Mouse (Mus musculus): ENCODE data around the gene Six3. TPM values are rescaled to one million over a fixed set of nuclear protein-coding genes. Genes with fewer than 3 reads are reported as not detected.

Six3 gene
- polyA plus RNA-seq (2012; rRNA removed), result not detected in 2 replicates

DNA sequence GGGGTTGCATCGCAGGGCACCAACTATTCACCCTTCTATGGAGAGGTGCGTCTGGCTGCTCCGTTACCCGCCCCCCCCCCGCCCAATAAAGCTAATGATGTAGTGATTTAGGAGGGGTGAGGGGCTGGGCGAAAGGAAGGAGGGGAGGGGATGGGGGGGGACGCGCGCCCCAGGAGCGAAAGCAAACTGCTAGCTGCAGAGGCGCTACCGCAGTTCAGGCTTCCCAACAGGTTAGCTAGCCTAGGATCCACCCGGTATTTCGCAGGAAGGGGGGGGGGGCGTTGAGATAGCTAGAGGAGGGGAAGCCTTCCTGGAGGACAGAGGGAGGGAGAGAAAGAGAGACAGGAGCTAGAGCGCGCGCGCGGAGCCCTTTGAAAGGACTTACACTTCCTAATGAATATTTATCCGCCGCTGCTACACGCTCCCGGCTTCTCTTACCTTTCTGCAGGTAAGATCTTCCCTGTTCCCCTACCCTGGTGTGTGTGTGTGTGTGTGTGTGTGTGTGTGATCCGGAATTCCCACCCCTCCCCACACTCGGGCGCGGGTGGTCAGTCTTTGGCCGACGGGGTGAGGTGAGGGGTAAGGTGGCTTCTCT, at the start of gene Six3:
TSS of gene Six3 (plus strand) at position 343 of the 595 bp plus-strand sequence.
- no peak for DNase-seq (ENCODE audit: low read depth)

DNA sequence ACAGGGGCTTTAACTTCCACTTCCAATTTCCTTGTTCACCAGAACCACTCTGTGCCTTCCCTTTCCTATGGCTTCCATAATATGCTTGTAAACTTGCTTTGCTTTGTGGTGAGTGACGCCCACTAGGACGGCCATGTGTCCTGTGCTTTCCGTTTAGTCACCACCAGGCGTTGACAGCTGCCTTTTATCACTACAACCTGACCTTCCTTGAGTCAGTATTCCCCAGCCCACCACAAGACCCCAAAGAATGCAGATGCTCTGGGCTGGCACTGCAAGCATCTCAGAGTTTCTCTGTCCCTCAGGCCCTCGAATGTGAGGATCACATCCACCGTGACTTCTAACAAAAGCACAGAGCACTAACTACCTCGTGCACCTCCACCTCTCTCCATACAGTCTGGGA, 49.3 kb upstream of the Six3 start:
- DNase-seq (ENCODE audit: low read depth), result no peak

DNA sequence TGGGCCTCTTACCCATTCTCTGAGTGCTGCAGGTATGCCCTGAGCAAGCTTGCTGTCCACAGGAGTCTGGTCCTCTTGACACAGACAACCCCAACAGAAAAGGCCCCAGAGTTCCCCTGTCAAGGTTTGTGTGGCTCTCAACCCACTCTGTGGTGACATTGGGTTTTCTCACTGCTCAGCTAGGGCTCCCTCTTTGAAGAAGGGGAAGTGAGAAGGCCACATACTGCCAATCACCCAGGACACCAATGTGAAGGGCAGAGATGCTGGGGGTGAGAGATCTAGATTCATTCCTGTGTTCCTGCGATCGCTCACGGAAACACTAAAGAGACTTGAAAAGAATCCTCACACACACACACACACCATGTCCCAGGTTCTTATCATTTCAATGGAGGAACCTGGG, 39.4 kb upstream of the Six3 start:
- no peak for DNase-seq (ENCODE audit: low read depth)

DNA sequence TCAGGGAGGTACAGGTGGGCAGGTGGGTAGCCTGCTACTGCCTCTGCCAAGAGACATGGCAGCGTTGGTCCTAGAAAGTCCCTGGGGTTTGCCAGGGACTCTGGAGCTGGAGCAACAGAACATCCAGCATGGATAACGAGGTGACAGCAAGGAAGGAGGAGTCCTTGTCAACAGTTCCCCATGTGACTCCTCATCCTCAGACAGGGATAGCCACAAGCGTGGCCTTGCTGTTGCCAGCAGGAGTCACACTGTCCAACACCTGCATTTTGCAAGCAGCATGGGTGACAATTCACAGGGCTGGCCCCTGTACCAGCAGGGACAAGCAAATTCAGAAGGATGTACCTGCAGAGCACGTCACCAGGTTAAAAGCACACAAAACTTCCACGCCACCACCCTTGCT, 35.1 kb upstream of the Six3 start:
- no peak for DNase-seq (ENCODE audit: low read depth)

DNA sequence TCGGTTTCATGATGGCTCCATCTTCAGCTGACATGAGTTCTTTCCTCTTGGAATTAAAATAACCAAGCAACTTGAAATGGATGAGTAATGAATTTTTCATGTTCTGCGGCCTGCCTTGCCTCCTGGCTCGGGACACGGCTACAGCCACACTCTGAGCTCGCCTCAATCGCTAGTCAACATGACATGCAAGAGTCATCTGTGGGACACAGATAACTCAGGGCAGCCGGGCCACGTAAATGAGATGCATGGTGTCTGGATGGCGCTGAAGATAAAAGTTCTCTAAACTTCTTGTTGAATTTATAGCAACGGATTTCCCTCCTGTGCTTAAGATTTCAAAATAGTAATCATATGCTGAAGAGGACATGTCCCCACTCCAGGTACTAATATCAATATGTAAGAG, 34.1 kb upstream of the Six3 start:
- no peak for DNase-seq (ENCODE audit: low read depth)

DNA sequence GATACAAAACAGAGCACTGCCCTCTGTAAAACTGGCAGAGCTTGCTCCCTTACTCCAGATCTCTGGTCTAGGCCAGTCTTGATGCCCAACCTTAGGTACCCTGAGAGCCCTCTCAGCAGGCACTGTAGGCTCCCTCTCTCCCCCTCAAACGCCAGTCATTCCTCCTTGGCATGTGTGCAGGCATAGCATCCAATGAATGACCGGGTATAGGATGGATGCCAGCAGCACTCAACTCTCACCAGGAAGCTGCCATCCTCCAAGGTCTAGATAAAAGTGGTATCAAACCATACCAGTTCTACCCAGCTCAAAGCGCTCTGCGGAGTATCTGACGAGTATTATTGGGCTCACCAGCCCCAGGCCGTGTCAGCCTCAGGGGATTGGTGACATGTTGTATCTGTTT, 33.2 kb upstream of the Six3 start:
- no peak for DNase-seq (ENCODE audit: low read depth)

DNA sequence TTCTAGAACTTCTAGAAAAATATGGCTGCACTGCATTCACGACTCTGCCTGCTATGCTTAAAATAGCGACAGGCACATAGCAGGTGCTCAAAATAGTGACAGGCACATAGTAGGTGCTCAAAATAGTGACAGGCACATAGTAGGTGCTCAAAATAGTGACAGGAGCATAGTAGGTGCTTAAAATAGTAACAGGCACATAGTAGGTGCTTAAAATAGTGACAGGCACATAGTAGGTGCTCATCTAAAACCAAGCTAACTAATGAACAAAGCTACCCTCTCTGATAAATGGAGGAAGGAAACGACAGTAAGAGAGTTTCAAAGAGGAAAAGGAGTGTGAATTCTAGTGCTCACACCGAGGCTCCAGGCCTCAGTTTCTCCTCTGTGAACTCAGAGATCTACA, 29.2 kb upstream of the Six3 start:
- no peak for DNase-seq (ENCODE audit: low read depth)

DNA sequence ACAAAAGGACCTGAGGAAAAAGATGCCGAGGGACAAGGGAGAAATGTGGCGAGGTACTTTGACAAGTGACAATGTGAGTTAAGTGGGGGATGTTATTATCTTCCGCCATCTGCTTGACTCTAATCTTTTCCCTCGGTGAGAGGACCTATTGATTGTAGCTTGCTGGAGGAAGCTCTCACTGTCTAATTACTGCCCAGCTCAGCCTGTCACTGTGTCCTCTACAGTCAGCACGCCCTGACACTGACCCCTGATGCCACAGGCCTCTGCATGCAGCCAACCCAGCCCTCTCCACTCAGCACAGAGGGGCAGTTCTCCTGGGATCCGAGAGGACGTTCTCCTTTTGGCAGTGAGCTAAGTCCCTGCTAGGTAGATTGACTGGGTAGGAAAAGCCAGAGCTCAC, 28.8 kb upstream of the Six3 start:
- no peak for DNase-seq (ENCODE audit: low read depth)

DNA sequence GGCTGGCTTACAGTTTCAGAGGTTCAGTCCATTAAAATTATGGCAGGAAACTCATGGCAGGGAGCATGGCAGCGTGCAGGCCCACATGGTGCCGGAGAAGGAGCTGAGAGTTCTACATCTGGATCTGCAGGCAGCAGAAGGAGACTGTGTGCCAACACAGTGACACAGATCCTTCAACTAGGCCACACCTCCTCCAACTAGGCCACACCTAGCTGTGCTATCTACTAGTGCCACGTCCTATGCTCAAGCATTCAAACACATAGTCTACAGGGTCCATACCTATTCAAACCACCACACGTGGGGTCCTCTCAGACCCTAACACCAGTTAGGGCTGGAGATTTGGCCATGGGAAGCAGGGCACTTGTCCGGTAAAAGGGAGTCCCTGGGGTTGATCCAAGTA, 27.6 kb upstream of the Six3 start:
- DNase-seq (ENCODE audit: low read depth), result no peak

DNA sequence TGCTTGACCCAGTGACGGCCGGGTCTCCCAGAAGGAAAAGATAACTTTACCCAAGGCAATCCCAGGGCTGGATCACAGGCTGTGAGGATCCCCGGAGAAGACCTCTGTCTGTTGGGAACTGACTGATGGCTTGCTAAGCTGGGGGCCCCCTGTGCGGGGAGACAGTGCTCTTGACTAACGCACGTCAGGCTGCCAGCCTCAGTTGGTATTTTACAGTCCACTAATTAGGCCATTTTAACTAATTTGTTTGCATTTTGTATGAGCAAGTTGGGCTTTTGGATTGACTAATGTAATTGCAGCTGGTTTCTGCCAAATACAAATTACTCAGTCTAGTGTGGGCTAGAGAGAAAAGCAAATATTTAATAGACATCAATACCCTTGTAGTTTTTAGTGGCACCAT, 21.4 kb upstream of the Six3 start:
- DNase-seq (ENCODE audit: low read depth), result no peak

DNA sequence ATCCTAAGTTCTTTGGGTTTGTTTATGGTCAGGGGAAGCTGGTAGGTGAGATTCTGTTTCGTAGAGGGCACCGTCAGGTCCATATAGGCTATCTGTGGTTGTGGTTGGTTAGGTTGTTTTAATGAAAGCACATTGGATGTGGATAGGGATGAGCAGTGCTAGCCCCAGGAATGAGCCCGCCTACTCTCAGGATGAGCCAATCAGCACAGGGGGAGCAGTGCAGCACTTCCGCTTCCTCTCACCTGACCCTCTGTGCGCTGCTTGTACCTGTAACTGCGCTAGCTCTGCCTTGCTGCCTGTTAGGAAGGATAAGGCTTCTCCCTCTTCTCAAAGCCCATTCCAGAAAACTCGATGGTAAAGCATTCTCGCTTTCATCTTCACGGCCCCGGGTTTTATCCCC, 17.6 kb upstream of the Six3 start:
- no peak for DNase-seq (ENCODE audit: low read depth)

DNA sequence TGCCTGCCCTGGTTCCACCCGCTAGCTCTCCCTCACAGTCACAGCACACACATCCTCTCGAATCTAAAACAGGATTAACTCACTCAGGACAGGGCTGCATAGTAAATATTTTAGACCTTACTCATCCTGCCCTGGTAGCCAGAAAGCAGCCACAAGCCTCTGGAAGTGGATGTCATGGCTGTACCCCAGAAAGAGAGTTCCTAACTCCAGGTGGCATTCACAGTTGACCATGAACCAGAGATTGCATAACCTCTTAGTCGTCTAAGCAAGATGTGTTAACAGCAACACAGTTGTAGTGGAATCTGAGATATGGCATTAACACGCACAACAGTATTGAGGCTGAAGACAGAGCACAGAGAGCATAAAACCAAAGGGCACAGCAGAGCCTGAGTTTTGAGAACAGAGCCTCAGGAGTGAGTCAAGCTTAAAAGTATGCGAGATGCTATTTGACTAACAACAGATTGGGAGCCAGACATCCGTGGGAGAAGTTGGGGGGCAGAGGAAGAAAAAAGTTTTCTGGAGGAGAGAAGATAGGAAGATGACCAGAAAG, 17.0 kb upstream of the Six3 start:
- no peak for DNase-seq (ENCODE audit: low read depth)

DNA sequence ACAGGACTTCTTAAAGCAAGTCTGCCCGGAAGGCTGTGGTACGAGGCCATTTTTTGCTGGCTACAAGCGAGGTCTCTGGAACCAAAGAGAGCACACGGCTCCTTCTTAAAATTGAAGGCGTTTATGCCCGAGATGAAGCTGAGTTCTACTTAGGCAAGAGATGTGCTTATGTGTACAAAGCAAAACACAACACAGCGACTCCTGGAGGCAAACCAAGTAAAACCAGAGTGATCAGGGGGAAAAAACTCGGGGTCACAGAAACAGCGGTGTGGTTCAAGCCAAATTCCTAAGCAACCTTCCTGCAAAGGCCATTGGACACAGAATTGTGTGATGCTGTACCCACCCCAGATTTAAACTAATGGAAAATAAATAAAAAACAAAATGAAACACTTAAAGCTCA, 13.9 kb upstream of the Six3 start:
- DNase-seq (ENCODE audit: low read depth), result no peak

DNA sequence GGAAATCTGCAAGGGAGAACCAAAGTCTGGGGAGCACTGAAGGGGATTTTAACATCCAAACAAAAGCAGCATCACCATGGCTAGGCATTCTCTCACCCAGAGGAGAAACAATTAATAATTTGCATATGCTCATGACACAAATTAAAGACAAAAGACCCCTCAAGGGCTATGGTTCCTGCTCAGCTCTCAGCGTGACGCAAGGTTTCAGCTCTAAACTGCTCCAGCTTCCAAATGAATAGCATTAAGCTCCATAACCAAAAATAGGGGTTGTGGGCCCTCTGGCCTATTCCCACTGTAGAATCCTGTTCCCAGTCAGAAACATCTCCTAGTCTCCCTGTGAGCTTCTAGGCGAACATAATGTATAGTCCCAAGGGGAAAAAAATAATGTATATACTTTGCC, 6.9 kb upstream of the Six3 start:
- DNase-seq (ENCODE audit: low read depth), result no peak

DNA sequence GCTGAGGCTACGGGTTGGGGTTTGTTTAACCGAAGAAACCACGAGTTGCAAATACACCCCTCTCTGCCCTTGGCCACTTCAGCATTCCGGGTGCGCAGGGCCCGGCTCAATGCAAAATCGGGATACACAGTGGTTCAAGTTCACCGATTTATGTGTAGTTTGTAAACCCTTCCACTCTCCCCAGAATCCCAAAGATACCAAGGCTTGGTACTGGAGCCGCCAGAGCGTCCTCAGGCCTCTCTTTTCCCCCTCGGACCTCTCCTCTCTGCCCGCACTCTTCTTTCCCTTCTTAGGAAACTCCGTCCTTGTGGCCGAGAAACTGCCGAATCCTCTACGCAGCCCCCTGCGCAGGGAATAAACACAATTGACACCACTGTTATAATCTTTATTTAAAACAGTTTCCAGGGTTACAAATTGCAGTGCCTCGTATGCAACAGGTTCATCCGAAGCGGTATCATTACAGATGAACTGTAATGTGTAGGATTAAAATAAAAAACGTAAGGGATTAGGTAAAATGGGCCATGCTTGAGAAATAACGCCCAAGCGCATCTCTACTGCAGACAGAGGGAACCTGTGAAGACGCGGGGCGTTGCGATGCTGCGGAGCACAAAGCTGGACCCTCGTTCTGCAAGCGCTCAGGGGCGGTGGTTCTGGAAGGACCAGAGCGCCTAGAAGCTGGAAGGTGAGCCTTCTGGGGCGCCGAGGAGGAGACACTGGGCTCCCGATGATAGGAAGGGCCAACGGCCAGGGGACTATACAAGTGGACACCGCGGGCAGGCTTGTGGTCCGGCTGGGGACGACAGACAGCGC, 5.6 kb upstream of the Six3 start:
- no peak for DNase-seq (ENCODE audit: low read depth)

DNA sequence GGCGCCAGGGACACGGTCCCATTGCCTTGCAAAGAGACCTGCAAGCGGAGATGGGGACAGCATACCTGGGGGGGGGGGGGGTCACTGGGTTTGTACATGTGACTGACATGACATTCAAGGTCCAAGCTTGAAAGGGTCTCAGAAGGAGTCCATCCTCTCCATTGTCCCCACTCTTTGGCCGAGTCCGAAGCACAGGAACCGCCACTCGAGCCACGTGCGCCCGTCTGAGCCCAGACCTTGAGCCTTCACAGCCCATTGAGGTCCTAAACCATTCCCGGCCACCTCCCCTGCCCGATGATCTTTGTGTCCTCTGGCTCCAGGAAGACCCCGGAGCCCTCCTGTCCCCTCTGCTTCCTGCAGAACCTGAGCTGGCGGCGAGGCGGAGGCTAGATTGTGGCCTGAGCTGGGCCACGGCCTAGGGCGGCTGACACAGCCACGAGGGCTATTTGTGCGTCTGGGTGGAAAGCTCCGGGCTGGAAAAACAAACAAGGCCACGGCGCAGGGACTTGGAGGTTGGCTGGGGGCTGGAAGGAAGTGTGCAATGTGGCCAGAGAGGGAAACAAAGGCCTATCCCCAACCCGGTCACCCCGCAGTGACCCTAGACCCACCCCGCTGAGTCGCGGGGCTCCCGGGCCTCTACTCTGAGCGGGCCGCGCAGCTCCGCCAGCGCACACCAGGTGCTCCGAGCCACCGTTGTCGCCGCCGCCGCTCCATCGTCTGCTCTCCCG, 4.9 kb upstream of the Six3 start:
- DNase-seq (ENCODE audit: low read depth), result no peak

DNA sequence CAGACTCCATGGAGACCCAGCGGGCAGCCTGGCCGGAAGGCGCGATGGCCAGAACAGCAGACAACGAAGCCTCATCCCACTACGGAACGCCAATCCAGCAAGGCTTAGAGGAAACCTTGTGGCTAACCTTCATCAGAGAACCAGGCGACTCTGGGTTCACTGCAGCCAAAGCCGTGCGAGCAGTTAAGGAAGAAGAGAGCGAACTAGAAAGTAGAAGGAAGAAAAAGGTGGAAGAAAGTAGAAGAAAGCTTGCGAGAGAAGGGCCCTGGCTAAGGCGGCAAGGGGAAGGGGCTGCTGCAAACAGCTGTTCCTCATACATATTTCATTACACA, 4.3 kb upstream of the Six3 start:
- no peak for DNase-seq (ENCODE audit: low read depth)

DNA sequence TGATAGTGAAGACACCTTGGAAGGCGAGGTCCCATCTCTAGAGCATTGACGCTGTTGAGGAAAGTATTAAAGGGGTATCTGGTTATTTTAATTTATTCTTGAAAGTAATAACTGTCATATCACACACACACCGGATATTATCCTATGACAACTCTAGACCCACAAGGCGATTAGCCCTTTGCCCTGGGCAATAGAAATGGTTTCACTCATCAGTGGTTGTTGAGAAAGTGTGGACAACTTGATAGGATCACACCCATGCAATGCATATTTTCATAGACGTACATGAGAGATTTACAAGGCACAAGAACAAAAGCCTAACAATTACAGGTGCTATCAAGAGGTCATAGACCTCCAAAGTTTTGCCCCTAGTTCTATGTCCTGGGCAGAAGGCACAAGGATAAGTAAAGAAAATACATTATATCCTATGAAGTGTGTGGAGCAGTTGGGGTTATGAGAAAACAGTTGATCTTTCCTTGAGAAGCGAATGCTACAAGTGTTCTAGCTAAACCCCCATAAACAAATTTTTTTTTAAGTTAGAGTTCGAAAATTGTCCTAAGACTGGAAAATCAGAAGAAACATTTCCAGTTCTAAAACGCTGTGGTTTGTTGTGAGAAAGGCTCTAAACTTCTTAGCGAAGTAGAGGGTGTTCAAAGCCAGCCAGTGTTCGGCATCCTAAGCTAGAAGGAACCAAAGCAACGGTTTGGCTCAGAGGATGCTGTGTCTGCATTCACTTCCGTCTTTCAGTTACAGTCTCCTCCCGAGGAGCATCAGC, 3.6 kb upstream of the Six3 start:
- DNase-seq (ENCODE audit: low read depth), result no peak

DNA sequence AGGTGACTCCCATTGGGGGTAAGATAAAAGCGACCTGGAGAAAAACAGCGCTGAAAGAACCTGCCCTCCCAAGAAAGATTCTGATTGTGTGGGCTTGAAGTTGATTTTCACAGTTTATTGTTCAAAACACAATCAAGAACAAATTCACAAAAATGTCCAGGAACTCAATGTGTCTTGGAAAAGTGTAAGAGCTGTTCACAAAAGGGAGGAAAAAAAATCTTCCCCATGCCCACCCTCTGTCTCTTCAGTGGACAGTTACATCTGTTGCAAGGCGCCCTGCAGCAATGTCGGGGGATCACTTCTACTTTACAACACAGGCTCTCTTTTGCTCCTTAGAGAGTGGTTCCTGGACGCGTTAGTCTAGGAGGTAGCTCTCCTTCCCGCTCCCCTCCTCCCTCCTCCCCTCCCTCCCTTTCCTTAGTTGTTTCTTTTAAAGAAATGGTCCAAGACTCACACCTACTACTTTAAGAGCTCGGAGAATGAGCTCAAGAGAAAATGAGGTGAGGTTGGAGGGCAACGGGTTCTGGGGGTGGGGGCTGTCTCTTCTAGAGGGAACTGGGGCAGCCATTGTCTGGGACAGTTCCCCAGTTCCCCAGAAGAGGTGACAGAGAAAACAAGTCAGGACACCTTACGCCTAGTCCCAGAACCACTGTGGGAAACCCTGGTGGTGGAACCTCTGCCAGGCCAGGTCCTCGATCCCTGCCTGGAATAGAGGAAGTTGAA, 2.9 kb upstream of the Six3 start:
- DNase-seq (ENCODE audit: low read depth), result no peak

DNA sequence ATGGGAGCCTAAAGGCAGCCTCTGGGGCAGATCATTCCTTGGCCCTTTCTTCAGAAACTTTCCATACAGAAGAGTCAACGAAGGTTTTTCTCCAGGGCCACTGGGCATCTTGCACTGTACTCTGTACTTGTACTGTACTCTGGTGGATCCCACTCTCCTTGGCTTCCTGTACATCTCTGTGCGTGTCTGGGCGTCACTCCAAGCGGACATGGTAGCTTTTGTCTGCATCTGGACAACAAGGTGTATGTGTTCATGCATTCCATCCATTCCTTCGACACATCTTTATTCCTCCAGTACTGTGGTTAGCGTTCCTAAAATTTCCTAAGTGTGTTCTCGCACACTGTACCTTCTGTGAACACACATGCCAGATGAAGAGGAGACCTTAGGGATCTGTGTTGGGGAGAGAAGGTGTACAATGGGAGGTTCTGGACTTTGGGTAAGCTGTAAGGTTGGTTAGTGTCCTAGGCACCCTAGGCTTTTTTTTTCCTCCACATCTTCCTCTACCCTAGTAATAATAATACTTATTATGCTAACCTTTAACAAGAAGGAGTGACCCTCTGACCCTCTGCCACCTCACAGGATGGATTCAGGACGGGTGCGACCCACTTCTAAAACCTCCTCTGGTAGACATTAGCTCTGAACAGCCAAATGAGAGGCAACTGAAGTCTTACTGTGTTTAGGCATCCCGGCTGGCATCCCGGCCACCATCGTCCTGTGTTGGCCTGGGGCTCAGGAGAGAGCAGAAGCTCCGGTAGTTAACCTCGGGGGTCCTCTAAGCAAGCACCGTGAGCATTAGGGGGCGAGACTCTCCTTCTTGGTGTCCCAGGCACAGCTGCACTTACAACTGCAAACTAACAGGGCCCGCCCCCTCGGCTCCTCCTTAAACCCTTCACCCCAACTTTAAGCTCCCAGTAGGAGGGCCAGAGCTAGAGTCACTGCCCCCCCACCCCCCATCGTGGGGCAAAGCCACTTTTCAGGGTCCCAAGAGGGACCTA, 1.6 kb upstream of the Six3 start:
- no peak for DNase-seq (ENCODE audit: low read depth)

All from gonadal fat pad, adult 2 months (tissue).